Mouse (Mus musculus): ENCODE results near the gene Hpd. TPM values are rescaled to one million over a fixed set of nuclear protein-coding genes. Genes with fewer than 3 reads are reported as not detected.
"Not testable (repeated sequence)": the region's sequence is repeated elsewhere in the genome, so short reads cannot be mapped to it uniquely, and the experiment has no call there.

Hpd gene
- polyA plus RNA-seq, 1 experiment from 2014 or later, result not detected

- Histone ChIP-seq H3K4me2 (replicated peaks) (no peak overlapping the region), H3K4me3 (no peak overlapping the region), H3K4me1 (no peaks in the 10 kb centered on the region), H3K27ac (no peak overlapping the region), H3K27me3 (no peaks in the 10 kb centered on the region), H3K9ac (no peak overlapping the region), H3K36me3 (no peaks in the 10 kb centered on the region), H3K9me3 (no peaks in the 10 kb centered on the region)
- ATAC-seq (ENCODE audit: insufficient number of reproducible peaks, insufficient read depth, low FRiP score, low TSS enrichment), result no peak
- WGBS, result 83% methylated on average over 7 of the region's 7 CpGs
Observed at GRCm38 (mm10) chr5:123201523-123201892, 19.0 kb upstream of the Hpd start.

- not testable (repeated sequence) for H3K4me2 ChIP-seq (replicated peaks); H3K9me3 ChIP-seq; H3K4me1 ChIP-seq; H3K27ac ChIP-seq; H3K27me3 ChIP-seq; H3K36me3 ChIP-seq; H3K4me3 ChIP-seq; ATAC-seq (ENCODE audit: insufficient number of reproducible peaks, insufficient read depth, low FRiP score, low TSS enrichment); H3K9ac ChIP-seq
- 87% methylated on average over 6 of the region's 7 CpGs for WGBS
Observed at GRCm38 (mm10) chr5:123200816-123201522, 18.4 kb upstream of the Hpd start.

DNA sequence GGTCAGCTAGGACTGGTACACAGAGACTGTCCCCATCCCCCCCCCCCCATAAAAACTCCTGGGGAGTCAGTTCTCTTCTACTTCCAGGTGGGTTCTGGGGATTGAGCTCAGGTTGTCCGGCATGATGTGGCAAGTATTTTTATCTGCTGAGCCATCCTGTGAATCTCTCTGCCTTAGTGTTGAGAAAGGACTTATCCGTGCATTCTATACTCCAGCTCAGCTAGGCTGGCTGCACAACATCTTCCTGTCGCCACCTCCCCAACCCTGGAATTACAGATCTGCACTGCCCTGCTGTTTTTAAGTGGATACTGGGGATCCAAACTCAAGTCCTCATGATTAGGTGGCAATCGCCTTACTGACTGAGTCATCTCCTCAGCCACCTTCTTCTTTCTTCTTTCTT is 16.0 kb upstream of the Hpd start:
- H3K4me3 ChIP-seq, result no peak overlapping the region
- H3K9me3 ChIP-seq, result no peaks in the 10 kb centered on the region
- H3K4me1 ChIP-seq, result no peaks in the 10 kb centered on the region
- H3K4me2 ChIP-seq (replicated peaks), result no peak overlapping the region
- no peaks in the 10 kb centered on the region for H3K36me3 ChIP-seq
- H3K27me3 ChIP-seq, result no peaks in the 10 kb centered on the region
- 92% methylated on average over 4 of the region's 4 CpGs for WGBS
- no peak overlapping the region for H3K27ac ChIP-seq
- no peak overlapping the region for H3K9ac ChIP-seq
- ATAC-seq (ENCODE audit: insufficient number of reproducible peaks, insufficient read depth, low FRiP score, low TSS enrichment), result no peak

GRCm38 (mm10) chr5:123196746-123197145 is 14.2 kb upstream of the Hpd start:
- whole genome bisulfite sequencing, result 75% methylated on average over 4 of the region's 4 CpGs
- ATAC-seq (ENCODE audit: insufficient number of reproducible peaks, insufficient read depth, low FRiP score, low TSS enrichment), result no peak
- Histone ChIP-seq H3K27me3 (no peaks in the 10 kb centered on the region), H3K9ac (no peak overlapping the region), H3K36me3 (no peaks in the 10 kb centered on the region), H3K4me2 (replicated peaks) (no peak overlapping the region), H3K4me3 (no peak overlapping the region), H3K9me3 (no peaks in the 10 kb centered on the region), H3K4me1 (no peaks in the 10 kb centered on the region), H3K27ac (no peak overlapping the region)

DNA sequence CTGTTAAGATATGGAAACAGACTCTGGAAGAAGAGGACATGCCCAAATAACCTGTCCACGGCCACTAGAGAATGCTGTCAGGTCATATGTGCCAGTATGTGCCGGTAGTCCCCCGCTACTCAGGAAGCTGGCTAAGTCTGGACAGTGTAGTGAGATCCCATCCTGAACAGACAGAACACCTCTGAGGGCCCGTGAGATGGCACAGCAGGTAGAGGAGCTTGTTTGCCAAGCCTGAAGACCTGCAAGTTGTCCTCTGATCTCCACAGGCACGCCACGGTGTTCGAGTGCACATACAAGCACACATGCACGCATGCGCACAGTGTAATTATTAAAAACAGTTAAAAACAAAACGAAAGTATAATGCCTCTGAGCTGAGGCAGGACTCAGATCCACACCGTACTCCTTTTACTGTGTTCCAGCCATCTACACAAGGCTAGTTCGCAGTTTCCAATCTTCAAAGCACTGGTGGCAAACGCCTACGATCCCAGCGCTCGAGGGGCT is 13.0 kb upstream of the Hpd start:
- 91% methylated on average over 16 of the region's 16 CpGs for WGBS
- Histone ChIP-seq H3K27me3 (no peaks in the 10 kb centered on the region), H3K9me3 (no peaks in the 10 kb centered on the region), H3K4me2 (replicated peaks) (no peak overlapping the region), H3K9ac (no peak overlapping the region), H3K27ac (no peak overlapping the region), H3K36me3 (no peaks in the 10 kb centered on the region), H3K4me3 (no peak overlapping the region), H3K4me1 (no peaks in the 10 kb centered on the region)
- no peak for ATAC-seq (ENCODE audit: insufficient number of reproducible peaks, insufficient read depth, low FRiP score, low TSS enrichment)

- ATAC-seq (ENCODE audit: insufficient number of reproducible peaks, insufficient read depth, low FRiP score, low TSS enrichment), result no peak
Observed at GRCm38 (mm10) chr5:123194856-123195255, 12.3 kb upstream of the Hpd start.

DNA sequence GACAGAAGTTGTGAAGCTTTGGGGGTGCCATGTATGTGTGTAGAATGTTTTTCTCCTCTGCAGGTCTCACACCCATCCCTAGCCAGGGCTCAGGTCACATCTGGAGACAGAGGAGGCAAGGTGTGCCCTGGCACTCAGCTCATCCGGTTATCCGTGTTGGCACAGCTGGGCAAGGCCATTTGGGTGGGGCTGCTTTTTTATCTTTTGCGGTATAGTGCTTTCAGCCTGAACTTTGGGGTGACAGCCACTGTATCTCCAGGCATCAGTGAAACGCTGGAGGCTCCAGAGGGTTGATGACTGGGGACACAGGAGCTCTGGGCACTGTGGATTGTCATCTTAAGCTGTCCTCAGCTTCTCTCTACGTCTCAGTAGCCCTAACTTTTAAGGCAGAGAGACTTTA is 10.9 kb upstream of the Hpd start:
- Histone ChIP-seq H3K9ac (no peak overlapping the region), H3K27ac (no peak overlapping the region), H3K4me3 (no peak overlapping the region), H3K27me3 (no peaks in the 10 kb centered on the region), H3K4me1 (no peaks in the 10 kb centered on the region), H3K36me3 (no peaks in the 10 kb centered on the region), H3K9me3 (no peaks in the 10 kb centered on the region), H3K4me2 (replicated peaks) (no peak overlapping the region)
- ATAC-seq (ENCODE audit: insufficient number of reproducible peaks, insufficient read depth, low FRiP score, low TSS enrichment), result no peak
- WGBS, result 84% methylated on average over 5 of the region's 5 CpGs

More at GRCm38 (mm10) chr5:123194856-123195255, 12.3 kb upstream of the Hpd start:
- no peaks in the 10 kb centered on the region for H3K4me1 ChIP-seq
- H3K4me3 ChIP-seq, result no peak overlapping the region
- WGBS, result 86% methylated on average over 6 of the region's 6 CpGs
- no peaks in the 10 kb centered on the region for H3K9me3 ChIP-seq
- no peaks in the 10 kb centered on the region for H3K27me3 ChIP-seq
- no peak overlapping the region for H3K27ac ChIP-seq
- no peak overlapping the region for H3K9ac ChIP-seq
- H3K36me3 ChIP-seq, result no peaks in the 10 kb centered on the region
- no peak overlapping the region for H3K4me2 ChIP-seq (replicated peaks)

DNA sequence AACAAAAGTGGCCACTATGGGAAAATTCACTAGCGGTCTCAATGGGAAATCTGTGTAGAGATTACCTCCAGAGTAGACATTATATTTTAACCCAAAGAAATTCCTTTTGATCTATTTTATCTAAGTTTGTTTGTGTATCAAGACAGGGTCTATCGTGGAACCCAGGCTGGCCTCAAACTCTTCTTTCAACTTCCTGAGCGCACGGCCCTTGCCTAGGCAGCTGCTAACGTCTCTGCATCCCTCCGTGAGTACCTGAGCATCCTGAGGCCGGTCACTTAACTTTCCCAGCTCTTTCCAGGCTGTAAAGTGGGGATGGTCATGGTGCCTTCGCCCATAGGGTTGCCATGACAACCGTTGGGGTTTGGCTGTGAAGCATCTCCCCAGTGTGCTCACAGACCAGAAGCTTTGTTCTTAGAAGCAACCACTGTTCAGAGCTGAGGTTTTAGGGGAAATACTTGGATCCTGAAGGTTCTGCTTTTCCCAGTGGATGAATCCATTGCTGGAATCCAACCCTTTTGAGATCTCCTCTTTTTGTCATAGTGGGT is 10.2 kb upstream of the Hpd start:
- Histone ChIP-seq H3K4me1 (no peaks in the 10 kb centered on the region), H3K4me3 (no peak overlapping the region), H3K36me3 (no peaks in the 10 kb centered on the region), H3K27ac (no peak overlapping the region), H3K4me2 (replicated peaks) (no peak overlapping the region), H3K9ac (no peak overlapping the region), H3K27me3 (no peaks in the 10 kb centered on the region), H3K9me3 (no peaks in the 10 kb centered on the region)
- ATAC-seq (ENCODE audit: insufficient number of reproducible peaks, insufficient read depth, low FRiP score, low TSS enrichment), result no peak
- 58% methylated on average over 9 of the region's 9 CpGs for WGBS

DNA sequence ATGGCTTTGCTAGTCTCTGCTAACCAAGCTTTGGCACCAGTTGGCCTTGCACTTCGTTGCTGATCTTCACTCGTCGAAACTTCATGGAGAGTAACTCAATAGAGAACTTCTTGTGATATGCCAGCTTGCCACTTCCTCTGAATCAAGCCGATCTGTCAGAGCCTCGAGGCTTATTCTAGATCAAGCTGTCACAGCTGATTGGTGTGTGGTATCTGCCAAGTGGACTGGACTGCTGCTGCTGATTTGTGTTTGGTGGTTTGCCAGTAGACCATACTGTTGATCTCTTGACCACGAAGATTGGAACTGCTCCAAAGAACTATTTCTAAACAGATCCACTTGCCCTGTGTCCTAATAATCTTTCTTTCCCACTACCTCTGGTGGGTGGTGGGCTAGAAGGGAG is 8.9 kb upstream of the Hpd start:
- no peak overlapping the region for H3K27ac ChIP-seq
- no peaks in the 10 kb centered on the region for H3K9me3 ChIP-seq
- ATAC-seq (ENCODE audit: insufficient number of reproducible peaks, insufficient read depth, low FRiP score, low TSS enrichment), result no peak
- no peak overlapping the region for H3K4me3 ChIP-seq
- no peaks in the 10 kb centered on the region for H3K4me1 ChIP-seq
- H3K27me3 ChIP-seq, result no peaks in the 10 kb centered on the region
- no peaks in the 10 kb centered on the region for H3K36me3 ChIP-seq
- no peak overlapping the region for H3K9ac ChIP-seq
- WGBS, result 84% methylated on average over 6 of the region's 6 CpGs
- no peak overlapping the region for H3K4me2 ChIP-seq (replicated peaks)

- no peak overlapping the region for H3K9ac ChIP-seq
- 84% methylated on average over 3 of the region's 3 CpGs for WGBS
- H3K4me3 ChIP-seq, result no peak overlapping the region
- H3K4me1 ChIP-seq, result no peaks in the 10 kb centered on the region
- H3K36me3 ChIP-seq, result no peaks in the 10 kb centered on the region
- H3K27me3 ChIP-seq, result no peaks in the 10 kb centered on the region
- no peak overlapping the region for H3K27ac ChIP-seq
- no peak overlapping the region for H3K4me2 ChIP-seq (replicated peaks)
- ATAC-seq (ENCODE audit: insufficient number of reproducible peaks, insufficient read depth, low FRiP score, low TSS enrichment), result no peak
- no peaks in the 10 kb centered on the region for H3K9me3 ChIP-seq
Observed at GRCm38 (mm10) chr5:123190912-123191311, 8.4 kb upstream of the Hpd start.

GRCm38 (mm10) chr5:123187306-123187705 is 4.8 kb upstream of the Hpd start:
- no peaks in the 10 kb centered on the region for H3K36me3 ChIP-seq
- no peak overlapping the region for H3K27ac ChIP-seq
- no peak overlapping the region for H3K4me2 ChIP-seq (replicated peaks)
- H3K4me3 ChIP-seq, result no peak overlapping the region
- 89% methylated on average over 3 of the region's 3 CpGs for WGBS
- no peak overlapping the region for H3K9ac ChIP-seq
- ATAC-seq (ENCODE audit: insufficient number of reproducible peaks, insufficient read depth, low FRiP score, low TSS enrichment), result no peak
- H3K4me1 ChIP-seq, result no peaks in the 10 kb centered on the region
- no peaks in the 10 kb centered on the region for H3K9me3 ChIP-seq
- no peaks in the 10 kb centered on the region for H3K27me3 ChIP-seq

DNA sequence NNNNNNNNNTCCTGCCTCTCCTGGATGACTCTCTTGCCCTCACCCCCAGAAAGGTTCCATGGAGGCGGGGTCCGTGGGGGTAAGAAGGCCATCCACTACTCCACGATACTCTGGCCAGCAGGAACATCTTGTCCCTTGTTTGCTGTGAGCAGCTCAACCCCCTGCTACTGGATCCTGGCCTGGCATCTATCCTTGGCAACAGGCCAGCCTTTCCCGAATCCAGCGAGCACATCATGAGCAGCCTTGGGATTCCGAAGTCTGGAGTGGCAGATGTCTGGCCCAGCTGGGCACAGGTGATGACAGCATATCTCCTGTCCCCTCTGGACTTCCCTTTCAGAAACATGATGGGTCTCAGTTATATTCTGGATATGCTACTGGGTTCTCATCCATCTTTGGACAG is 3.4 kb upstream of the Hpd start:
- 83% methylated on average over 6 of the region's 6 CpGs for WGBS
- H3K27ac ChIP-seq, result no peak overlapping the region
- no peaks in the 10 kb centered on the region for H3K36me3 ChIP-seq
- H3K27me3 ChIP-seq, result no peaks in the 10 kb centered on the region
- H3K4me1 ChIP-seq, result no peaks in the 10 kb centered on the region
- no peak overlapping the region for H3K9ac ChIP-seq
- ATAC-seq (ENCODE audit: insufficient number of reproducible peaks, insufficient read depth, low FRiP score, low TSS enrichment), result no peak
- H3K4me3 ChIP-seq, result no peak overlapping the region
- H3K4me2 ChIP-seq (replicated peaks), result no peak overlapping the region
- H3K9me3 ChIP-seq, result no peaks in the 10 kb centered on the region

Data from embryonic facial prominence, embryonic 12.5 days (tissue).